Mouse (Mus musculus): ENCODE measurements around the gene Arl4d. TPM values are rescaled to one million over a fixed set of nuclear protein-coding genes. Genes with fewer than 3 reads are reported as not detected.

The Arl4d gene
- total and polyA plus RNA-seq, 2 experiments from 2014 or later = 8.1 to 11.3 TPM

GRCm38 (mm10) chr11:101712811-101713210, 47.5 kb downstream of the Arl4d start:
- DNase-seq (ENCODE audit: low spot score) (no peak), ATAC-seq (ENCODE audit: insufficient read depth, low read depth) (no peak)
- Histone ChIP-seq H3K4me3 (ENCODE audit: low read depth, low read length) (no peak overlapping the region), H3K27ac (ENCODE audit: low read depth) (no peak overlapping the region), H3K9me3 (replicated peaks; ENCODE audit: control insufficient read depth, low read length) (no peaks in the 10 kb centered on the region), H3K4me2 (ENCODE audit: low read depth, low read length) (no peak overlapping the region), H3K4me1 (ENCODE audit: control insufficient read depth, insufficient read depth) (no peaks in the 10 kb centered on the region), H3K9ac (replicated peaks; ENCODE audit: low read depth, low read length) (no peak overlapping the region), H3K36me3 (replicated peaks; ENCODE audit: control insufficient read depth, insufficient read depth, low read length) (no peaks in the 10 kb centered on the region), H3K27me3 (ENCODE audit: control insufficient read depth, insufficient read depth, low read length) (no peaks in the 10 kb centered on the region)
- WGBS = 69% methylated on average over 9 of the region's 9 CpGs
- TF ChIP-seq EP300 (IDR thresholded peaks at IDR 0.05; ENCODE audit: low read depth) (no peak), CTCF (IDR thresholded peaks at IDR 0.05; ENCODE audit: low read depth) (no peak)

GRCm38 (mm10) chr11:101714012-101714411, 48.7 kb downstream of the Arl4d start:
- DNase-seq (ENCODE audit: low spot score) (no peak), ATAC-seq (ENCODE audit: insufficient read depth, low read depth) (no peak)
- Histone ChIP-seq H3K9ac (replicated peaks; ENCODE audit: low read depth, low read length) (no peak overlapping the region), H3K27ac (ENCODE audit: low read depth) (no peak overlapping the region), H3K4me3 (ENCODE audit: low read depth, low read length) (no peak overlapping the region), H3K9me3 (replicated peaks; ENCODE audit: control insufficient read depth, low read length) (no peaks in the 10 kb centered on the region), H3K4me2 (ENCODE audit: low read depth, low read length) (no peak overlapping the region), H3K27me3 (ENCODE audit: control insufficient read depth, insufficient read depth, low read length) (no peaks in the 10 kb centered on the region), H3K4me1 (ENCODE audit: control insufficient read depth, insufficient read depth) (no peaks in the 10 kb centered on the region), H3K36me3 (replicated peaks; ENCODE audit: control insufficient read depth, insufficient read depth, low read length) (no peaks in the 10 kb centered on the region)
- WGBS = 71% methylated on average over 7 of the region's 7 CpGs
- TF ChIP-seq EP300 (IDR thresholded peaks at IDR 0.05; ENCODE audit: low read depth) (no peak), CTCF (IDR thresholded peaks at IDR 0.05; ENCODE audit: low read depth) (no peak)

Other genes starting within 250 kb of the Arl4d start
- gene Aarsd1, start 247.9 kb upstream of the Arl4d start, total RNA-seq (2014; rRNA removed; ENCODE audit: low replicate concordance) = 16.8 and 37.5 TPM in 2 replicates
- gene Aarsd1, start 247.9 kb upstream of the Arl4d start, polyA plus RNA-seq (2015; fragmentation: Nextera tagmentation; extraction: Ambion mirVana) = 31.9 and 32.5 TPM in 2 replicates
- 3.7 TPM in 1 of 2 replicates, not detected in the other for gene Gm27029, start 240.7 kb upstream of the Arl4d start, total RNA-seq (2014; rRNA removed; ENCODE audit: low replicate concordance)
- 7.3 and 8.2 TPM in 2 replicates for gene Gm27029, start 240.7 kb upstream of the Arl4d start, polyA plus RNA-seq (2015; fragmentation: Nextera tagmentation; extraction: Ambion mirVana)
- 5.8 and 7.5 TPM in 2 replicates for gene Rundc1, start 240.5 kb upstream of the Arl4d start, total RNA-seq (2014; rRNA removed; ENCODE audit: low replicate concordance)
- 10.3 and 11.7 TPM in 2 replicates for gene Rundc1, start 240.5 kb upstream of the Arl4d start, polyA plus RNA-seq (2015; fragmentation: Nextera tagmentation; extraction: Ambion mirVana)
- gene Ptges3l, start 240.2 kb upstream of the Arl4d start, total RNA-seq (2014; rRNA removed; ENCODE audit: low replicate concordance) = 32.8 and 40.7 TPM in 2 replicates
- gene Ptges3l, start 240.2 kb upstream of the Arl4d start, polyA plus RNA-seq (2015; fragmentation: Nextera tagmentation; extraction: Ambion mirVana) = 86.9 and 93.5 TPM in 2 replicates
- gene Rpl27, start 223.2 kb upstream of the Arl4d start, total RNA-seq (2014; rRNA removed; ENCODE audit: low replicate concordance) = 796 and 938 TPM in 2 replicates
- gene Rpl27, start 223.2 kb upstream of the Arl4d start, polyA plus RNA-seq (2015; fragmentation: Nextera tagmentation; extraction: Ambion mirVana) = 242 and 248 TPM in 2 replicates
- 26.3 and 28.9 TPM in 2 replicates for gene Ifi35, start 217.1 kb upstream of the Arl4d start, total RNA-seq (2014; rRNA removed; ENCODE audit: low replicate concordance)
- gene Ifi35, start 217.1 kb upstream of the Arl4d start, polyA plus RNA-seq (2015; fragmentation: Nextera tagmentation; extraction: Ambion mirVana) = 23.9 and 24.2 TPM in 2 replicates
- gene Rnd2, start 200.5 kb upstream of the Arl4d start, total RNA-seq (2014; rRNA removed; ENCODE audit: low replicate concordance) = 4.9 and 6.1 TPM in 2 replicates
- gene Rnd2, start 200.5 kb upstream of the Arl4d start, polyA plus RNA-seq (2015; fragmentation: Nextera tagmentation; extraction: Ambion mirVana) = 5.1 and 5.7 TPM in 2 replicates
- gene Vat1, start 199.3 kb upstream of the Arl4d start, total RNA-seq (2014; rRNA removed; ENCODE audit: low replicate concordance) = 82.0 and 84.2 TPM in 2 replicates
- 19.5 and 19.7 TPM in 2 replicates for gene Vat1, start 199.3 kb upstream of the Arl4d start, polyA plus RNA-seq (2015; fragmentation: Nextera tagmentation; extraction: Ambion mirVana)
- gene Brca1, start 113.6 kb upstream of the Arl4d start, total RNA-seq (2014; rRNA removed; ENCODE audit: low replicate concordance) = 4.7 and 5.2 TPM in 2 replicates
- gene Brca1, start 113.6 kb upstream of the Arl4d start, polyA plus RNA-seq (2015; fragmentation: Nextera tagmentation; extraction: Ambion mirVana) = 0.94 and 1.9 TPM in 2 replicates
- 101 and 157 TPM in 2 replicates for gene Nbr1, start 113.4 kb upstream of the Arl4d start, total RNA-seq (2014; rRNA removed; ENCODE audit: low replicate concordance)
- 45.1 and 47.2 TPM in 2 replicates for gene Nbr1, start 113.4 kb upstream of the Arl4d start, polyA plus RNA-seq (2015; fragmentation: Nextera tagmentation; extraction: Ambion mirVana)
- gene Tmem106a, start 83.3 kb upstream of the Arl4d start, total RNA-seq (2014; rRNA removed; ENCODE audit: low replicate concordance) = 2.7 and 8.3 TPM in 2 replicates
- 4.2 TPM in 2 replicates for gene Tmem106a, start 83.3 kb upstream of the Arl4d start, polyA plus RNA-seq (2015; fragmentation: Nextera tagmentation; extraction: Ambion mirVana)
- gene Gm11634, start 66.3 kb upstream of the Arl4d start, total RNA-seq (2014; rRNA removed; ENCODE audit: low replicate concordance) = not detected in 2 replicates
- not detected in 2 replicates for gene Gm11634, start 66.3 kb upstream of the Arl4d start, polyA plus RNA-seq (2015; fragmentation: Nextera tagmentation; extraction: Ambion mirVana)
- 44.1 and 44.5 TPM in 2 replicates for gene Rdm1, start 38.3 kb upstream of the Arl4d start, total RNA-seq (2014; rRNA removed; ENCODE audit: low replicate concordance)
- 38.1 and 40.4 TPM in 2 replicates for gene Rdm1, start 38.3 kb upstream of the Arl4d start, polyA plus RNA-seq (2015; fragmentation: Nextera tagmentation; extraction: Ambion mirVana)
- 12.4 and 13.5 TPM in 2 replicates for gene Dhx8, start 67.4 kb downstream of the Arl4d start, total RNA-seq (2014; rRNA removed; ENCODE audit: low replicate concordance)
- 12.6 and 13.1 TPM in 2 replicates for gene Dhx8, start 67.4 kb downstream of the Arl4d start, polyA plus RNA-seq (2015; fragmentation: Nextera tagmentation; extraction: Ambion mirVana)
- 5.2 and 7.5 TPM in 2 replicates for gene Etv4, start 119.8 kb downstream of the Arl4d start, total RNA-seq (2014; rRNA removed; ENCODE audit: low replicate concordance)
- 2.2 and 2.4 TPM in 2 replicates for gene Etv4, start 119.8 kb downstream of the Arl4d start, polyA plus RNA-seq (2015; fragmentation: Nextera tagmentation; extraction: Ambion mirVana)
- 12.5 and 15.0 TPM in 2 replicates for gene Meox1, start 228.8 kb downstream of the Arl4d start, total RNA-seq (2014; rRNA removed; ENCODE audit: low replicate concordance)
- gene Meox1, start 228.8 kb downstream of the Arl4d start, polyA plus RNA-seq (2015; fragmentation: Nextera tagmentation; extraction: Ambion mirVana) = 10.9 and 12.3 TPM in 2 replicates

Measured in heart, postnatal 0 days (tissue).